13 mouse cellular contexts compared by ENCODE assay signal in genomic region chr9:94219116-94219515, GRCm38 (mm10).
DNase-seq lines count a peak whose midpoint lies in the region; ATAC-seq and TF ChIP-seq lines count a peak whose summit lies in the region.
"Had no signal": no experiment of that assay in that cellular context is flagged by ENCODE, and none has a peak within 500 bp of the region (broad histone marks: within the 10 kb centered on the region; RNA-seq: fewer than 3 reads in every experiment).

No protein-coding gene starts in this region.

- H3K4me1 ChIP-seq in heart, postnatal 0 days (ENCODE audit: control insufficient read depth, insufficient read depth), result no peaks in the 10 kb centered on the region
- no peaks in the 10 kb centered on the region for H3K4me1 ChIP-seq in liver, postnatal 0 days (ENCODE audit: insufficient read depth)
- H3K4me1 ChIP-seq in liver, embryonic 12.5 days, result no peaks in the 10 kb centered on the region
- H3K4me1 ChIP-seq: embryonic facial prominence, embryonic 12.5 days; megakaryocyte, embryonic 14.5 days had no signal

- no peak overlapping the region for H3K9ac ChIP-seq in heart, postnatal 0 days (replicated peaks; ENCODE audit: low read depth, low read length)
- no peak overlapping the region for H3K9ac ChIP-seq in liver, postnatal 0 days (replicated peaks)
- no peak overlapping the region for H3K9ac ChIP-seq in liver, embryonic 12.5 days
- H3K9ac ChIP-seq: embryonic facial prominence, embryonic 12.5 days; heart, embryonic 15.5 days; limb, embryonic 13.5 days had no signal

- no peak overlapping the region for H3K27ac ChIP-seq in heart, postnatal 0 days (ENCODE audit: low read depth)
- H3K27ac ChIP-seq in liver, postnatal 0 days (ENCODE audit: low read depth), result no peak overlapping the region
- H3K27ac ChIP-seq in liver, embryonic 12.5 days, result no peak overlapping the region
- H3K27ac ChIP-seq: embryonic facial prominence, embryonic 12.5 days; heart, embryonic 15.5 days; limb, embryonic 13.5 days had no signal

- no peak overlapping the region for H3K4me2 ChIP-seq in heart, postnatal 0 days (ENCODE audit: low read depth, low read length)
- no peak overlapping the region for H3K4me2 ChIP-seq in liver, postnatal 0 days (ENCODE audit: low read depth, low read length)
- H3K4me2 ChIP-seq in liver, embryonic 12.5 days, result no peak overlapping the region
- H3K4me2 ChIP-seq: embryonic facial prominence, embryonic 12.5 days; heart, embryonic 15.5 days; limb, embryonic 13.5 days had no signal

- WGBS in heart, postnatal 0 days, result 83% methylated on average over 2 of the region's 2 CpGs
- 50% methylated on average over 2 of the region's 2 CpGs for WGBS in liver, postnatal 0 days (ENCODE audit: insufficient replicate concordance)
- WGBS in liver, embryonic 12.5 days (ENCODE audit: insufficient replicate concordance), result 53% methylated on average over 2 of the region's 2 CpGs

- H3K36me3 ChIP-seq in heart, postnatal 0 days (replicated peaks; ENCODE audit: control insufficient read depth, insufficient read depth, low read length), result no peaks in the 10 kb centered on the region
- H3K36me3 ChIP-seq in liver, postnatal 0 days (replicated peaks; ENCODE audit: insufficient read depth, low read length), result no peaks in the 10 kb centered on the region
- no peaks in the 10 kb centered on the region for H3K36me3 ChIP-seq in liver, embryonic 12.5 days
- H3K36me3 ChIP-seq: embryonic facial prominence, embryonic 12.5 days; heart, embryonic 15.5 days; limb, embryonic 13.5 days had no signal

- TF ChIP-seq CTCF in heart, postnatal 0 days (IDR thresholded peaks at IDR 0.05; ENCODE audit: low read depth), result peak; percentile 40; the same call in 1 of the 2 replicates
- peak; percentile 29; the same call in 1 of the 2 replicates for TF ChIP-seq CTCF in liver, postnatal 0 days (IDR thresholded peaks at IDR 0.05; ENCODE audit: low read depth)

- H3K4me3 ChIP-seq in heart, postnatal 0 days (ENCODE audit: low read depth, low read length), result no peak overlapping the region
- no peak overlapping the region for H3K4me3 ChIP-seq in liver, postnatal 0 days (ENCODE audit: low read depth, low read length)
- H3K4me3 ChIP-seq in liver, embryonic 12.5 days, result no peak overlapping the region
- H3K4me3 ChIP-seq: embryonic facial prominence, embryonic 12.5 days; heart, embryonic 15.5 days; limb, embryonic 13.5 days; megakaryocyte, embryonic 14.5 days had no signal

- TF ChIP-seq EP300 in heart, postnatal 0 days (IDR thresholded peaks at IDR 0.05; ENCODE audit: low read depth), result no peak
- TF ChIP-seq EP300 in liver, postnatal 0 days (IDR thresholded peaks at IDR 0.05; ENCODE audit: low read depth), result no peak

- no peak for DNase-seq in heart, postnatal 0 days (ENCODE audit: low spot score)
- no peak for DNase-seq in heart, adult 11 months
- no peak for DNase-seq in liver, postnatal 0 days
- peak; percentile 47 for DNase-seq in lung, postnatal 25 days (ENCODE audit: low spot score)
- DNase-seq in urinary bladder, adult 18-20 months (ENCODE audit: low spot score in 2 of 2), result no peak
- no peak for DNase-seq in ovary, postnatal 10 days (ENCODE audit: low spot score)

- ATAC-seq in heart, postnatal 0 days (ENCODE audit: insufficient read depth, low read depth), result no peak
- ATAC-seq in liver, postnatal 0 days, result no peak
- ATAC-seq in liver, embryonic 12.5 days, result no peak
- ATAC-seq in common myeloid progenitor, adult 5-6 weeks (replicated peaks; ENCODE audit: low read depth, poor library complexity, severe bottlenecking), result peak; percentile 45; the same call in 1 of the 2 replicates
- ATAC-seq: hindbrain, embryonic 16.5 days had no signal

- no peaks in the 10 kb centered on the region for H3K9me3 ChIP-seq in heart, postnatal 0 days (replicated peaks; ENCODE audit: control insufficient read depth, low read length)
- H3K9me3 ChIP-seq in liver, postnatal 0 days (ENCODE audit: low read length), result no peaks in the 10 kb centered on the region
- H3K9me3 ChIP-seq in liver, embryonic 12.5 days (replicated peaks), result no peaks in the 10 kb centered on the region
- H3K9me3 ChIP-seq: embryonic facial prominence, embryonic 12.5 days; heart, embryonic 15.5 days; limb, embryonic 13.5 days; megakaryocyte, embryonic 14.5 days had no signal

- no peaks in the 10 kb centered on the region for H3K27me3 ChIP-seq in heart, postnatal 0 days (ENCODE audit: control insufficient read depth, insufficient read depth, low read length)
- no peaks in the 10 kb centered on the region for H3K27me3 ChIP-seq in liver, postnatal 0 days (ENCODE audit: insufficient read depth, low read length)
- no peaks in the 10 kb centered on the region for H3K27me3 ChIP-seq in liver, embryonic 12.5 days (replicated peaks)
- H3K27me3 ChIP-seq: embryonic facial prominence, embryonic 12.5 days; heart, embryonic 15.5 days; limb, embryonic 13.5 days; megakaryocyte, embryonic 14.5 days had no signal
